Mouse (Mus musculus) NIH3T3 (cell line): ENCODE measurements at regions not wholly inside any gene's neighbourhood (a gene's known extent, or its start where the extent isn't known, plus 50 kb on each side); places are given as distances from the start of the nearest gene placed in this dataset.

Experiments
- DNase-seq: peaks from one replicate; pipeline ENCODE4 v3.0.0-alpha.2; 2012; ENCODE audit warnings: low read depth

DNA sequence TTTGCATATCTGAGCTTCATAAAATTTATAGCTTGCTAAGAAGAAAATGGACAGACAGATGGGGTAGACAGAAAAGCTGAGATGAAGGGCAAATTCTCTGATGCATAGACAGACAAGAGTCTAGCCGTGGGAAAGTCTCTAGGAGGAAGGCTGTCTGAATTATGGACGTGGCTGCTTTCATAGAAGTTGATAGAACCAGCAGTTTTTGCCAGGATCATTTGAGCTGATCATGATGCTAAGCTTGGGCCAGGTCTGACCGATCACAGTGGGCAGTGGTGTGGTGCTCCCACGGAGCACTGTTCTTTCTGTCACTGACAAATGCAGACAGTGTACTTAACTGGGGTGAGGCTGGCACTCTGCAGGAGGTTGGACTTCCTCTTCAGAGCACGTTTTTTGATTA is 405.0 kb upstream of the Ubash3b start:
- DNase-seq: no peak

DNA sequence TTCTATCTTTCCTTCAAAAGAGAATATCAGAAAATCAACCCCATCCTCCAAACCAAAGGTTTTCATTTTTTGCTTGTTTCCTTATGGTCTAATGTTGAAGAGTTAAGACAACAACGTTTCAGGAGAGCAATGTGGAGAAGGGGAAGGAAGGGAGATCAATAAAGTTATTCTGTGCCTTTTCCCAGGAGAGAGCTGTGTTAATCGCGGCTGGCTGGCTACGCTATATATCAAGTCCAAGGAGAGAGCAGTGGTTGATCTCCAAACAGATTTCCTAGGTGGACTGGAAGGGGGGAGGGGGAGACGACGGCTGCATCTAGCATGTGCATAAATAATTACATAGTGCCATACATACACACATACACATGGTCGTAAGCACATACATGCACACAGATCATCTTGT is 404.3 kb upstream of the Ubash3b start:
- no peak for DNase-seq

- DNase-seq: no peak
Measured at GRCm38 (mm10) chr9:41563376-41563775, 401.9 kb upstream of the Ubash3b start.

DNA sequence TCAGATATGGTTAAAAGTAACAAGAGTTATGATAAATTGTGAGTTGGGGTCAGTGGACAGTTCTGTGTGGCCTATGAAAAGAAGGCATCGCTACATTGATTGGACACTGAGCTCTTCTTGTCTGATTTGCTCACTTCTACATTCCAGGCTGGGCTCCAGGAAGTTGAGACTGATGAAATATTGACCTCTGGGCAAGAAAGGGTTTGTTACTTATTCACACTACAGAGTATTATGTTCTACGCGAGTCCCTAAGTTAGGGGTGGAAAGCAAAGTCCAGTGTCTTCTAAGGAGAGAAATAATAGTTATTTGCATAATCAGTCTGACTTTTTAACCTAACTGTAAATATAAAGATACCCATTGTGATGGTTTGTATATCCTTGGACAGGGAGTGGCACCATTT is 397.0 kb upstream of the Ubash3b start:
- no peak for DNase-seq

- DNase-seq: peak; percentile 65
Measured at GRCm38 (mm10) chr9:41556888-41557287, 395.4 kb upstream of the Ubash3b start.

DNA sequence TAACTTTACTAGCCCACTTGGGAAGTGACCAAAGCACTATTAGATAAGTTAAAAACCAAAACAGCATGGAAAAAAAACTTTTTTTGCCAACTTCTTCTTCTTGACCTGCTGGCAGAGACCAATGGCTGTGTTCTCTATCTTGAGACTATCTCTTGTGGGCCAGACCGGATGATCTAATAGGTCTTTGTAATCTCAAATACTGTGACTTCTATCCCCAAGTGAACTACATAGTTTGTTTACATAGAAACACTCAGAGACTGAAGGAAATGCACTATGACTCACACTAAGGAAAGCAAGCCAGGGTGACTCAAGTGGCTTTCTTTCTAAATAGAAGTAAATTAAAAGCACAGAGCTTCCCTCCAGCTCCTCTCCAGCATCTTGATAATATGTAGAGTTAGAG is 384.3 kb upstream of the Ubash3b start:
- DNase-seq: peak; percentile 77

GRCm38 (mm10) chr9:41542511-41542910 is 381.0 kb upstream of the Ubash3b start:
- peak; percentile 47 for DNase-seq

DNA sequence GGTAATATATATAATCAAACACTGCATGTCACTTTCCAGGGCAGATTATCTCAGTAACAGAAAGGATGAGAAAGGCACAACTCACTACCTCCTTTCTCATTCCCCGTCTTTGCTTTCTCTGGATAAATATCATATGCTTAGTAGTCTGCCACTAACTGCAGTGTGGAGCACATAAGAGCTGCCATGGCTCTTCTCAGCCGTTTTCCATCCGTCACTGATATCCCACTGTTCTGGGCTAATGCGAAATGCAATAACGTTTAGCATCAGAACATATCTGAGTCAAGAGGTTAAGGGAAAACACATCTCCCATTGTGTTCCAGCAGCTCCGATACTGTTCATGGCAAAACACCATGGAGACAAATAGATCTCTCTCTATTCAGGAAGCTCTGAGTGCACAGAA is 379.8 kb upstream of the Ubash3b start:
- no peak for DNase-seq

GRCm38 (mm10) chr9:41532786-41533185 is 371.3 kb upstream of the Ubash3b start:
- DNase-seq: no peak

GRCm38 (mm10) chr9:41532290-41532689 is 370.8 kb upstream of the Ubash3b start:
- no peak for DNase-seq

DNA sequence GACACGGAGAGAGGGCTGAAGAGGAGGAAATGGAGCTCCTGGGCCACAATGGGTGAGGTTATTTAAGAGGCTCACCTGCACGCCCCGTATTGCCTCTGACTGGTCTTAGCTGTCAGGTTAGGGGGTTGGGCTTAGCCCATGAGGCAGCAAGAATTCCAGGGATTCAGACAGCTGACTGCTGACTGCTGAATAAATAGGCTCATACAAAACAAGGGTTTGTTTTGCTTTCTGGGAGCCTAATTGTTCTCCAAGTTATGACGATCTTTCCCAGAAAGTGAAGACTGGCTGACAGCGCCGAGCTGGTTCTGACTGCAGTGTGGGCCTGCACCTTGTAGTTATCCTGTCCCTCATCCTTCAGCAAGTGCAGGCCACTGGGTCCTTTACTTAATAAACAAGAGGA is 370.1 kb upstream of the Ubash3b start:
- DNase-seq: no peak

DNA sequence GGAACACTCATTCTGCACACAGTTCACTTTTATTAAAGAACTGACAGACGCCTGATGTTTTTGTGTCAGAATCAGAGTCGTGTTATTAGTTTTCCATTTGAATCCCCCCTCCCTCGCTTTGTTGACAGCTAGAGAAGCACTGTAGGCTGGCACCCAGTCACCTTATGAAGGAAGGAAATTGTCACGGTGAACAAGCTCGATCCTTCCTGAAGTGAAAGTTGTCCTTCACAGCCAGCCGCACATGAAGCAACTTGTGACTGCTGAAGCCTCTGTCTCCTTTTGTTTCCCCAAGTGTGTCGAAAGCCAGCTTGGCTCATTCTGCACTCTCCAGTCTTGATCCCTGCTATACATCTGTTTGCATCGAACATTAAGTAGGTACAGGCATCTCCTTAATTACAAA is 364.6 kb upstream of the Ubash3b start:
- DNase-seq: no peak

- no peak for DNase-seq
Measured at GRCm38 (mm10) chr9:41525534-41525933, 364.0 kb upstream of the Ubash3b start.

DNA sequence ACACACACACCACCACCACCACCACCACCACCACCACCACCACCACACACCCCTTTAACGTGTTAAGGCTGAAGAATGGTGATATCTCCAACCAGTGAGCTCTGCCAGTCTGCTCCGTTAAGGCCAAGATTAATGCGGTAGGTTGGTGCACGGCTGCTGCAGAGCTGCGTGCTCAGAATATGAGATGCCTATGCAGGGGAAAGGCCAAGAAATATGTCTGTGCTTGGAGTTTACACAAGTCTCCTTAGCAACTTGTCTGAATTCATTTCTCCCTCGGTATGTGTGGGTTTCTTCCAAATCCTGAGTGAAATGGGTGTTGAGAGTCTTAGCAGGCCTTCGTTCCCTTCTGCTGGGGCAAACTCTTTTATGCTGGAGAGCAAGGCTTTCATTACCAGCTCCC is 363.1 kb upstream of the Ubash3b start:
- DNase-seq: peak; percentile 28

GRCm38 (mm10) chr9:41523969-41524368 is 362.5 kb upstream of the Ubash3b start:
- no peak for DNase-seq

DNA sequence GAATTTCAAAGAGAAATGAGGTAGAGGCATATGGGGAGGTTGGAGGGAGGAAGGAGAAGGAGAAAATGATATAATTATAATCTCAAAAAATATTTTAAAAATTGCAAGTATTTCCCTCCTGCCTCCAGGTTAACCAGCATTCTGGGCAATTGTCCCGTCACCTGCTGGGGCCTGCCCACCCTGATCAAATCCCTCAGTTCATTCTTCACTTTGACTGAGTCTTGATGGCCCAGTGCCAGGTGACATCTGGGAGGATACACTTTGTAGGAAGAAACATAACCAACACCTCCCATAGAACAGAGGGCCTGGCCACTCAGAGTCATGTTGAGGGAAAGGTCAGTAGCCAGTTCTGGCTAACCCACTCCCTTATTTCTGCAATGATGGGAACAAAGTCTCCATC is 360.8 kb upstream of the Ubash3b start:
- DNase-seq: no peak

- DNase-seq: no peak
Measured at GRCm38 (mm10) chr9:41517787-41518186, 356.3 kb upstream of the Ubash3b start.

DNA sequence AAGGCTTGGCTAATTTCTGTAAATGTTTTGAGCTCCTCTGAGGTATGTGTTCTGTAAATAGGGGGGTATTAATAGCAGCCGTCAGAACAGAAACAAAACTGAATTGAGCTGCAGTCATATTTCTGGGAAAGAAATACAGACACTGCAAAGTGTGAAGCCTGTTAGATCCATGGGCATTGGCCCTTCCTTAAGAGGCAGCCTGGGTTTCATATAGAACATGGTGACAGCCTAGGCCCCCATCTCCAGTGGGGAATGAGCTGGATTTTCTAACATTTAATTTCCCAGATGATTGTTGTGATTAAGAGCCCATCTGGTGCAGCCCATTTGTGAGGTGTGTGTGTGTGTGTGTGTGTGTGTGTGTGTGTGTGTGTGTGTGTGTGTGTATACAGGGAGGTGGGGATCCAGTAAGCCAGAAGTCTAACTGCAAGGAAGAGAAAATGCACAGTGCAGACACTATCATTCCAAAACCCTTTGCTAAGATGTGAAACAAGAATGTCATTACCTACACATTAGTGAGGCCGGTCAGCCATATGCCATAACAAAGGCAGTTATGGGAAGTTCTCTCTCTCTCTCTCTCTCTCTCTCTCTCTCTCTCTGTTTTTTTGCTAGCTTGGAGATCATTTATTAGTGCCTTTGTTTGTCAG is 355.7 kb upstream of the Ubash3b start:
- no peak for DNase-seq

GRCm38 (mm10) chr9:41515192-41515591 is 353.7 kb upstream of the Ubash3b start:
- DNase-seq: peak; percentile 93

DNA sequence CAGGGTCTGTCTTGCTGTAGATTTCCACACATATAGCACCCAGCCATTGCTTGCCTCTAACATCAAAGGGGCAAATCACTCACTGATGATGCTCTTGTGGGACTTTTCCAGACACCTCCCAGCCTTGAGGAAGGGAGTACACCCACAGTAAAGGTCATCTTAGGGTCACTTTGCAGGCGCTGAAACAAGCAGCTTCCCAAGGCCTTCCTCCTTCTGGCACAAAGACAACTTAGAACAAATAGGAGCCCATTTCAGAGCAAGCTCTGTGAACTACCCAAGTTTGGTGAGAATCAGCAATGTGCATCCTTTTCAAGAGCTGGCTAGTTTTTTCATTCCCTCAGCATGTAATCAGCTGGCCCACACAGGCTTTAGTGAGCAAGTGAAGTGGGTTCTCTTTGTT is 352.2 kb upstream of the Ubash3b start:
- no peak for DNase-seq

DNA sequence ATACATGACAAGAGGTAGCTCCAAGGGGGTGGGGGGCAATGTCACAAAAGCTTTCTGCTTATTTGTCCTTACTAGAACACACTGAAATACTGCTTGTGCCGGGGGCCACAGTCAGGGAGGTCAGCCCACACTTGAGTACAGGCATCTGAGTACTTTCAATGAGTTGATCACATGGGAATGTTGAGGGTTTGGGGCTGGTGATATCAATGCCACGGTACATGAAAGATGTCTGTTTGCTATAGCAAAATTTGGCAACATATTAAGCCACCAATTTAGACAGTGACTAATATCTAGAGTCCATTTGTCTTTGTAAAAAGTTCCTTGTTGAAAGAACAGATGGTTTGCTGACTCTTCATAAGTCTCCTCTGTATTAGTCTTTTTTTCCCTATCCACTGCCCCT is 348.1 kb upstream of the Ubash3b start:
- DNase-seq: no peak

GRCm38 (mm10) chr9:41508746-41509145 is 347.2 kb upstream of the Ubash3b start:
- DNase-seq: peak; percentile 46

GRCm38 (mm10) chr9:41498326-41498725 is 336.8 kb upstream of the Ubash3b start:
- peak; percentile 44 for DNase-seq

DNA sequence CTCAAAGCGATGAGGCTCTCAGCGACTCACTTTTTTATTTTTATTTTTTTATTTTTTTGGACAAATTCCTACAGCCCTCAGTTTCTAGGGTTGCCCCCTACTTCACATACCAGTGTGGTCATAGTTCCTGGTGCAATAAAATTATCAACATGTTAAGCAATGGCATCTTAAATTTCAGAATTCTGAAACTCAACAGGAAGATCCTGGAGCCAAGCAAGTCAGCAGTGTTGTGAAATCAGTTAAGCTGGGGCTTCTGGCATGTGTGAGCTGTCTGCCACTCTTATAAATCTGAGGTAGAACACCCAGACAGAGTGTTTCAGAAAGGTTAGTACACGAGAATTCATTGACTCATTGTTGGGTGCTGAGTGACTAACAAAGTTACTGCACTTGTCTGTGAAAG is 328.6 kb upstream of the Ubash3b start:
- peak; percentile 23 for DNase-seq

- peak; percentile 73 for DNase-seq
Measured at GRCm38 (mm10) chr9:41488046-41488445, 326.5 kb upstream of the Ubash3b start.
